Mouse (Mus musculus): Measurements from ENCODE around the gene Kcnab3. TPM values are rescaled to one million over a fixed set of nuclear protein-coding genes. Genes with fewer than 3 reads are reported as not detected.

The Kcnab3 gene
- polyA plus RNA-seq, 1 experiment from 2014 or later: 2.2 TPM

DNA sequence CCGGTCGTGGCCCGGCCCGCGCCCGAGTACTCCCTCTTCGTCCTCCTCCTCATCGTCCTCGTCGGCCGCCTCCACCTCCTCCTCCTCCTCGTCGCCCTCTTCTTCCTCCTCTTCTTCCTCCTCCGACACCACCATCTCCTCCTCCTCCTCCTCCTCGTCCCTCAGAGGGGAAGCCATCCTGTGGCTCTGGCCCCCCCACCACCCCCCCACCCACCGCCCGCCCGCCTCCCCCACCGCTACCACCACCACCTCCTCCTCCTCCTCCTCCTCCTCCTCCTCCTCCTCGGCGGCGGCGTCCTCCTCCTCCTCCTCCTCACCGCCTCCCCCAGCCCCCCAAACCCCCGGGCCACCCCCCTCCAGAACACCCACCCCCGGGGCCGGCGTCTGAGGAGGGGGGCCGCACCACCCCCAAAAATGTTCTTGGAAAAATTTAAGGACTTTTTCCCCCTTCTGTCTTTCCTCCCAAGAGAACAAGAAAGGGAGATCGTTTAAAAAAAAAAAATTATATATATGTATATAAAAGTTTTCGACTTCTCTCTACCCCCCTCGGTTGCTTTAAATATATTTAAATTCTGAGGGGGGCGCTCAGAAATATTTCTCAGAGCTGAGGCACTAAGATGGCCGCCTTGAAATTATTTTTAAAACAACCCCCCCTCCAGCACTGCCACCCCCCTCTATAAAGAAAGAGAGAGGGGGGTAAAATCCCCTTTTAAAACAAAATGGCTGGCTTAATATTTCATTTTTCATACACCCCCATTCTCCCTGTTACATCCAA lies 43.3 kb downstream of the Kcnab3 start, which contains the start of gene Chd3:
Chd3 (minus strand) TSS at position 192 of the 775 bp plus-strand sequence.
- H3K4me1 ChIP-seq (ENCODE audit: control insufficient read depth, insufficient read depth, low read length): peaks cover 12% of the 10 kb centered on the region
- peak within 1 kb of the TSS; percentile 100 for H3K9ac ChIP-seq (replicated peaks; ENCODE audit: low read length)
- peak within 1 kb of the TSS; percentile 99 for H3K4me3 ChIP-seq (ENCODE audit: low read depth, low read length)
- no peaks in the 10 kb centered on the region; the same call in 1 of the 2 replicates for H3K36me3 ChIP-seq (replicated peaks; ENCODE audit: control insufficient read depth, insufficient read depth, low read depth, low read length)
- 10% methylated on average over 6 of the region's 34 CpGs for WGBS
- peak within 1 kb of the TSS; percentile 99 for H3K27ac ChIP-seq (replicated peaks; ENCODE audit: low read depth, low read length)
- no peak for ATAC-seq (replicated peaks; ENCODE audit: insufficient number of reproducible peaks, low FRiP score, low TSS enrichment, low read depth)
- H3K4me2 ChIP-seq (ENCODE audit: low read depth, low read length): peak within 1 kb of the TSS; percentile 90
- no peaks in the 10 kb centered on the region for H3K27me3 ChIP-seq (ENCODE audit: control insufficient read depth, insufficient read depth, low read length)
- peak; percentile 34 for DNase-seq (ENCODE audit: low spot score)
- no peaks in the 10 kb centered on the region for H3K9me3 ChIP-seq (replicated peaks; ENCODE audit: control insufficient read depth, low read length)

DNA sequence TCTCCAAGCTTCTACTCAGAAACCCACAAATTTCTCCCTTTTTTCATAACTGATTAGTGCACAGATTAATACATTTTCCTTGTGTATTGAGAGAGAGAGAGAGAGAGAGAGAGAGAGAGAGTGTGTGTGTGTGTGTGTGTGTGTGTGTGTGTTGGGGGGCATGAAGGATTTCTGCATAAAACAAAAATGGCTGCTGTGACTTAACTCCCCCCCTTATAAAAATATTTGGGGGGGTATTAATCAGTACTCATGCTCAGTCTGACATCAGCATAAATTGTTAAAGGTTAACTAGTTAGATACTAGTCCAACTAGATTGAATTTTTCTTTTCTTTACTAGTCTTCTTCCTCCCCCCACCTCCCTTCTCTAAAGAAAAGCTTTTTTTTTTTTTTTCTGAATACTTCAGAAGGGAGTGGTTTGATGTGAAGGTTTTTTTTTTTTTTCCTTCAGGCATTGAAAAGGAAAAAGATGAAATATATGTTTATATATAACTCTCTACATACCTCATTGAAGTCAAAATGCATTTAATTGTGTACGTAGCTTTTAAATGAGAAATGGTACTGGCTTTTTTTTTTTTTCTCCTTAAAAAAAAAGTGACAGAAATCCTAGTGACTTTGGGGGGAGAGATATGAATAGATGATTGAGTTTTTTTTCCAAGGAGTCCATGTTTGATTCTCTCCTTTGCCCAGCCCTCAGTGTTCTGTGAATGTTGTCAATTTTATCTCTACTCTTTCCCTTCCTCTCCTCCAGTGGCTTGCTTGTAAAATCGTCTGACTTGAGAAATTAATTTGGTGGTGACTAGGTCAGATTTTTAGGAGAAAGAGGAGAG lies 44.1 kb downstream of the Kcnab3 start:
- no peaks in the 10 kb centered on the region for H3K27me3 ChIP-seq (ENCODE audit: control insufficient read depth, insufficient read depth, low read length)
- H3K4me1 ChIP-seq (ENCODE audit: control insufficient read depth, insufficient read depth, low read length): peaks cover 4% of the 10 kb centered on the region
- H3K4me2 ChIP-seq (ENCODE audit: low read depth, low read length): peak overlapping the region; percentile 90
- peak; percentile 21 for DNase-seq (ENCODE audit: low spot score)
- peak overlapping the region; percentile 99 for H3K27ac ChIP-seq (replicated peaks; ENCODE audit: low read depth, low read length)
- H3K4me3 ChIP-seq (ENCODE audit: low read depth, low read length): peak overlapping the region; percentile 99
- peak overlapping the region; percentile 100 for H3K9ac ChIP-seq (replicated peaks; ENCODE audit: low read length)
- no peaks in the 10 kb centered on the region for H3K9me3 ChIP-seq (replicated peaks; ENCODE audit: control insufficient read depth, low read length)
- 27% methylated on average over 2 of the region's 2 CpGs for WGBS
- no peak for ATAC-seq (replicated peaks; ENCODE audit: insufficient number of reproducible peaks, low FRiP score, low TSS enrichment, low read depth)
- no peaks in the 10 kb centered on the region; the same call in 1 of the 2 replicates for H3K36me3 ChIP-seq (replicated peaks; ENCODE audit: control insufficient read depth, insufficient read depth, low read depth, low read length)

DNA sequence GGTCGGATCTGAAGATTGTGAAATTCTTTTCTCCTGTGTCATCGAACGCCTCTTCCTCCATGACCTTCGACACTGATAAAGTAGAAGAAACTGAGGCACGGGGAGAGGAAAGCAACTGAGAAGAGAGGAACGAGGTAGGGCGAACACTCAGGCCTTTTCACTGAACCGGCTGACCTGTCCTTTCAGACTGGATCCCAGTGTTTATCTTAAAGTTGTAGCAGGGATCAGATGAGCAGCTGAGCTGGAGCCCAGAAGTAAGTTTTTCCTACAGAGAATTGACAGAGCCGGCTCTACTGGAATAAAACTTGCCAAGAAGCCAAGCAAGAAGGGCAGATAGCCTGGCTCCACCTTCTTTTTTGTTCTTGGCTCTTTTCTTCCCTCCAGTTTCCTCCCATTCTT lies 44.8 kb downstream of the Kcnab3 start:
- Histone ChIP-seq H3K27me3 (ENCODE audit: control insufficient read depth, insufficient read depth, low read length) (no peaks in the 10 kb centered on the region), H3K36me3 (replicated peaks; ENCODE audit: control insufficient read depth, insufficient read depth, low read depth, low read length) (no peaks in the 10 kb centered on the region; the same call in 1 of the 2 replicates), H3K9ac (replicated peaks; ENCODE audit: low read length) (peak overlapping the region; percentile 39), H3K9me3 (replicated peaks; ENCODE audit: control insufficient read depth, low read length) (no peaks in the 10 kb centered on the region), H3K4me2 (ENCODE audit: low read depth, low read length) (peak overlapping the region; percentile 29; the same call in 1 of the 2 replicates), H3K4me1 (ENCODE audit: control insufficient read depth, insufficient read depth, low read length) (no peaks in the 10 kb centered on the region; the same call in 1 of the 2 replicates), H3K4me3 (ENCODE audit: low read depth, low read length) (peak overlapping the region; percentile 10; the same call in 1 of the 2 replicates), H3K27ac (replicated peaks; ENCODE audit: low read depth, low read length) (peak overlapping the region; percentile 41)
- DNase-seq (ENCODE audit: low spot score) (no peak), ATAC-seq (replicated peaks; ENCODE audit: insufficient number of reproducible peaks, low FRiP score, low TSS enrichment, low read depth) (no peak)
- WGBS: 18% methylated on average over 9 of the region's 9 CpGs

DNA sequence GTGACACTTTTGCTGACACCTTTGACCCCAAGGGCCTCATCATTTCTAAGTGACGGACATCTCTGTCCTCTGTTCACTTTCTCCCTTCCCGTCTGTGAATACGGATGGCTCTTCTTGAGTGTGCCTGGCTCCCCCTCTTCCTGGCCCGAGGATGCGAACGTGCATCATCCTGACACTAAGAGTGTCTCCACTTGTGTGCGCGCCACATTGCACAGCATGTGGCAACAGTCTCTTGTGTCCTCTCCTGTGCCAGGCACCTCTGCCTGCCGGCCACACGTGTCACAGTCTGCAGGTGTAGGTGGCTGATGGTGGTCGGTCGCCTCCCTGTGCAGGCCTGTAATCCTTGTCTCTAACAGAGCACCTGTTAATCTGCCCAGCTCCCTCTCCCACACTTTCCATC lies 45.5 kb downstream of the Kcnab3 start:
- Histone ChIP-seq H3K4me1 (ENCODE audit: control insufficient read depth, insufficient read depth, low read length) (no peaks in the 10 kb centered on the region; the same call in 1 of the 2 replicates), H3K4me3 (ENCODE audit: low read depth, low read length) (no peak overlapping the region), H3K27me3 (ENCODE audit: control insufficient read depth, insufficient read depth, low read length) (no peaks in the 10 kb centered on the region), H3K27ac (replicated peaks; ENCODE audit: low read depth, low read length) (0 out of 2 replicates have a peak overlapping the region, but pooled peaks have one; percentile 8), H3K9me3 (replicated peaks; ENCODE audit: control insufficient read depth, low read length) (no peaks in the 10 kb centered on the region), H3K36me3 (replicated peaks; ENCODE audit: control insufficient read depth, insufficient read depth, low read depth, low read length) (no peaks in the 10 kb centered on the region; the same call in 1 of the 2 replicates), H3K9ac (replicated peaks; ENCODE audit: low read length) (peak overlapping the region; percentile 32; the same call in 1 of the 2 replicates), H3K4me2 (ENCODE audit: low read depth, low read length) (peak overlapping the region; percentile 16)
- 39% methylated on average over 12 of the region's 12 CpGs for WGBS
- ATAC-seq (replicated peaks; ENCODE audit: insufficient number of reproducible peaks, low FRiP score, low TSS enrichment, low read depth) (no peak), DNase-seq (ENCODE audit: low spot score) (no peak)

DNA sequence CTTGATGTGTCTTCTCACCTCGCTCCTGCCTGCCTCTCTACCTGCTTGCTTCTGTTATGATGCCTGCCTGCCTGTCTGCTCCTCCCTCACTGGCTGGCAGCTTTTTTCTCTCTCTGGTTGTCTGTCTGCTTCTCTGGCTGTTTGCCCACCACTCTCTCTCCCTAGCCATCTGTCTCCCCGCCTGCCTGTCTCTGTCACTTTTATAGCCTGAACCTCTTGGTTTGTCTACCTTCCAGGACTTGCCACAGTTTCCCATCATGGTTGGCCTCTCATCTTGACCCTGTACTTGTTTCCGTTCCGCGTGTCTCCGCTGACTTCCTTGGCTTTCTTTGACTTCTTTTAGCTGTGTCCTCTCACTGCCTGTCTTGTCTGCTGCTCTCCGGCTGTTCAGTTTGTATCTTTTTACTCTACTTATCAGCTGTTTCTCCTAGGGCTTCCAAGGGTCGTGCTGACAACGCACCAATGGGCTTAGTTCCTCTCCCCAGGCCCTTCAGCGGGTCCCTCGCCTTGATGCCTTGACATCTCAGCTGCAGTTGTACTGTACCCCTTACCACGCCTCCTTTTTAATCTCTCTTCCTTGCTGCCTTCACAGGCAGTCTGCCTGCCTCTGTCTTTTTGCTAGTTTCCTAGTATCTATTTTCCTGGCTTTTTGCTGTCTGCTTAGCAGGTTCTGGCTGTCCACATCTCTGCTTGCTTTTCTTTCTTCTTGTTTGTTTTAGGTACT lies 46.2 kb downstream of the Kcnab3 start:
- no peaks in the 10 kb centered on the region; the same call in 1 of the 2 replicates for H3K4me1 ChIP-seq (ENCODE audit: control insufficient read depth, insufficient read depth, low read length)

DNA sequence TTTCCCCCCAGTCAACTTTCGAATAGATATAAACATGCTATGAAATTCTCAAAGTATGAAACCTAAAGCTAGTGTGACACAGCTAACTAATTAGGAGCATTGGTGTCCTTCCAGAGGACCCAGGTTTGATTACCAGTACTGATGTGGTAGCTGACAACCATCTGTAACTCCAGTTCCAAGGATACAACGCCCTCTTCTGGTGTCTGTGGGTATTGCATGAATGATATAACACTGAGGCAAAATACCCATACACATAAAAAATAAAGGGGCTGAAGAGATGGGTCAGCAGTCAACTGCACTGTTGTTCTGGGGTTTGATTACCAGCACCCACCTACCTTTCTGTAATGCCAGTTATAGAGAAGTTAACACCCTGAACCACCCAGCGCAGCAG lies 46.7 kb downstream of the Kcnab3 start:
- no peak overlapping the region for H3K4me2 ChIP-seq (ENCODE audit: low read depth, low read length)
- ATAC-seq (replicated peaks; ENCODE audit: insufficient number of reproducible peaks, low FRiP score, low TSS enrichment, low read depth) (no peak), DNase-seq (ENCODE audit: low spot score) (no peak)
- WGBS: 66% methylated on average over 3 of the region's 3 CpGs
- no peaks in the 10 kb centered on the region for H3K9me3 ChIP-seq (replicated peaks; ENCODE audit: control insufficient read depth, low read length)
- no peaks in the 10 kb centered on the region for H3K27me3 ChIP-seq (ENCODE audit: control insufficient read depth, insufficient read depth, low read length)
- no peak overlapping the region for H3K4me3 ChIP-seq (ENCODE audit: low read depth, low read length)
- H3K4me1 ChIP-seq (ENCODE audit: control insufficient read depth, insufficient read depth, low read length): no peaks in the 10 kb centered on the region; the same call in 1 of the 2 replicates
- no peaks in the 10 kb centered on the region; the same call in 1 of the 2 replicates for H3K36me3 ChIP-seq (replicated peaks; ENCODE audit: control insufficient read depth, insufficient read depth, low read depth, low read length)
- no peak overlapping the region for H3K9ac ChIP-seq (replicated peaks; ENCODE audit: low read length)
- no peak overlapping the region for H3K27ac ChIP-seq (replicated peaks; ENCODE audit: low read depth, low read length)

More for the DNA sequence above, 46.2 kb downstream of the Kcnab3 start:
- no peak overlapping the region for H3K9ac ChIP-seq (replicated peaks; ENCODE audit: low read length)
- DNase-seq (ENCODE audit: low spot score): no peak
- H3K9me3 ChIP-seq (replicated peaks; ENCODE audit: control insufficient read depth, low read length): no peaks in the 10 kb centered on the region
- WGBS: 60% methylated on average over 12 of the region's 12 CpGs
- H3K27ac ChIP-seq (replicated peaks; ENCODE audit: low read depth, low read length): peak overlapping the region; percentile 9; the same call in 1 of the 2 replicates
- H3K4me3 ChIP-seq (ENCODE audit: low read depth, low read length): no peak overlapping the region
- ATAC-seq (replicated peaks; ENCODE audit: insufficient number of reproducible peaks, low FRiP score, low TSS enrichment, low read depth): no peak
- no peaks in the 10 kb centered on the region; the same call in 1 of the 2 replicates for H3K36me3 ChIP-seq (replicated peaks; ENCODE audit: control insufficient read depth, insufficient read depth, low read depth, low read length)
- no peaks in the 10 kb centered on the region for H3K27me3 ChIP-seq (ENCODE audit: control insufficient read depth, insufficient read depth, low read length)
- peak overlapping the region; percentile 16 for H3K4me2 ChIP-seq (ENCODE audit: low read depth, low read length)

DNA sequence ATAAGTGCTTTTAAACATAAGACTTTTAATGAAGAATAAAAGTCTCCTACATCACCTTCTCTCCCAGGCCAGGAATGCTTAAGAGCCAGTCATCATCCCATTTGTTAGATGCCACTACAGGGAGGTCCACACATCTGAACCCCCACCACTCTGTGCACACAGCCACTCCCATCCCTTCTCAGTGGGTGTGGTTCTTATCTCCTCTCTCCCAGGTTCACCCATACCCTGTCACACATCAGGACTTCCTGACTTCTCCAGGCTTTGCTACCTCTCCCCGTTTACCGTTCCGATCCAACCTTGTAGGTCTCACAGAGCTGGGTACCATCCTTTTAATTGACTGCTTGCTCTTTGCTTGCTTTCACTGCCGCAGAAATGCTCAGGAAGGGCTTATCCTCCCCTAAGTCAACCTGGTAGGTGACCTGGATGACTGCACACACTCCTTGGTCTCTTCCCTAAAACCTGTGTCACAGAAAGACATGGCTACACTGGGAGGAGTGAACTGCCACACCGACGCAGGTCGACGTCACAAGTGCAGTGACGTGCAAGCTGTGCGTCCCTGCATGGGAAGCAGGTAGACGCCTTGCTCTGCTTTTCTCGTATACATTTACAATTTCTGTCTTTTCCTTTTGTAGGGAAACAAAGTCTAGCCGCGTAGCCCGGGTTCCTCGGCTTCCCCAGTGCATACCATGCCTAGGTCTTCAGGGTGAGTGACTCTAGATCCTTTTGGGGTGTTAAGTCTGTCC lies 47.3 kb downstream of the Kcnab3 start:
- DNase-seq (ENCODE audit: low spot score): no peak

More for the DNA sequence above, 47.3 kb downstream of the Kcnab3 start:
- Histone ChIP-seq H3K4me1 (ENCODE audit: control insufficient read depth, insufficient read depth, low read length) (no peaks in the 10 kb centered on the region), H3K9ac (replicated peaks; ENCODE audit: low read length) (no peak overlapping the region), H3K4me2 (ENCODE audit: low read depth, low read length) (no peak overlapping the region), H3K4me3 (ENCODE audit: low read depth, low read length) (no peak overlapping the region), H3K27me3 (ENCODE audit: control insufficient read depth, insufficient read depth, low read length) (no peaks in the 10 kb centered on the region), H3K9me3 (replicated peaks; ENCODE audit: control insufficient read depth, low read length) (no peaks in the 10 kb centered on the region), H3K36me3 (replicated peaks; ENCODE audit: control insufficient read depth, insufficient read depth, low read depth, low read length) (no peaks in the 10 kb centered on the region; the same call in 1 of the 2 replicates), H3K27ac (replicated peaks; ENCODE audit: low read depth, low read length) (no peak overlapping the region)
- no peak for ATAC-seq (replicated peaks; ENCODE audit: insufficient number of reproducible peaks, low FRiP score, low TSS enrichment, low read depth)
- 88% methylated on average over 16 of the region's 16 CpGs for WGBS
